Mouse (Mus musculus): ENCODE data around the gene Nbea. TPM values are rescaled to one million over a fixed set of nuclear protein-coding genes. Genes with fewer than 3 reads are reported as not detected.

Gene Nbea
- polyA plus RNA-seq, 1 experiment from 2014 or later, result 8.5 TPM

GRCm38 (mm10) chr3:55587434-55587971 is 596.0 kb downstream of the Nbea start:
- ATAC-seq, result peak; percentile 15; the same call in 1 of the 2 replicates
- Histone ChIP-seq H3K9me3 (no peaks in the 10 kb centered on the region), H3K4me1 (replicated peaks) (peaks cover 6% of the 10 kb centered on the region), H3K4me3 (replicated peaks) (no peak overlapping the region), H3K36me3 (no peaks in the 10 kb centered on the region), H3K27me3 (replicated peaks) (no peaks in the 10 kb centered on the region), H3K9ac (no peak overlapping the region), H3K27ac (0 out of 2 replicates have a peak overlapping the region, but pooled peaks have one; percentile 9), H3K4me2 (replicated peaks) (no peak overlapping the region)
- 42% methylated on average over 12 of the region's 12 CpGs for WGBS
